Mouse (Mus musculus) cortical plate, adult 2 months (tissue): Measurements from ENCODE around the gene Nlgn2. TPM values are rescaled to one million over a fixed set of nuclear protein-coding genes. Genes with fewer than 3 reads are reported as not detected.

ENCODE experiments used
- H3K27ac ChIP-seq: fragments of 200-500 bp; 2 replicates; pipeline ENCODE4 v1.5.1; 2012; ENCODE audit warnings: low read length, control low read depth, inconsistent platforms; ENCODE audit not compliant: insufficient read depth
- H3K4me1 ChIP-seq: fragments of 200-500 bp; 2 replicates; pipeline ENCODE4 v1.6.1; 2011; ENCODE audit warnings: low read length; ENCODE audit not compliant: control insufficient read depth, insufficient read depth
- H3K4me3 ChIP-seq: fragments of 200-500 bp; 2 replicates; pipeline ENCODE4 v1.5.1; 2011; ENCODE audit warnings: mild to moderate bottlenecking, low read length, control low read depth; ENCODE audit not compliant: insufficient read depth
- CTCF ChIP-seq: fragments of 200-500 bp; IDR thresholded peaks from 2 replicates; pipeline ENCODE4 v1.5.1; 2011; ENCODE audit warnings: mild to moderate bottlenecking, control low read depth, low read length; ENCODE audit not compliant: insufficient read depth; ENCODE audit errors: extremely low read depth
- POLR2A ChIP-seq: fragments of 200-500 bp; IDR thresholded peaks from 2 replicates; pipeline ENCODE4 v1.6.1; 2011; ENCODE audit warnings: mild to moderate bottlenecking, low read length, control low read depth; ENCODE audit not compliant: insufficient read depth; ENCODE audit errors: extremely low read depth
- polyA plus RNA-seq: library from polyadenylated mRNA; depleted of rRNA; stranded (reverse); fragments of >200 nt; gene quantifications from 2 replicates; pipeline ENCODE4 v1.2.3, GENCODE M21; 2012

The Nlgn2 gene
- polyA plus RNA-seq, 1 experiment, result 112 TPM

DNA sequence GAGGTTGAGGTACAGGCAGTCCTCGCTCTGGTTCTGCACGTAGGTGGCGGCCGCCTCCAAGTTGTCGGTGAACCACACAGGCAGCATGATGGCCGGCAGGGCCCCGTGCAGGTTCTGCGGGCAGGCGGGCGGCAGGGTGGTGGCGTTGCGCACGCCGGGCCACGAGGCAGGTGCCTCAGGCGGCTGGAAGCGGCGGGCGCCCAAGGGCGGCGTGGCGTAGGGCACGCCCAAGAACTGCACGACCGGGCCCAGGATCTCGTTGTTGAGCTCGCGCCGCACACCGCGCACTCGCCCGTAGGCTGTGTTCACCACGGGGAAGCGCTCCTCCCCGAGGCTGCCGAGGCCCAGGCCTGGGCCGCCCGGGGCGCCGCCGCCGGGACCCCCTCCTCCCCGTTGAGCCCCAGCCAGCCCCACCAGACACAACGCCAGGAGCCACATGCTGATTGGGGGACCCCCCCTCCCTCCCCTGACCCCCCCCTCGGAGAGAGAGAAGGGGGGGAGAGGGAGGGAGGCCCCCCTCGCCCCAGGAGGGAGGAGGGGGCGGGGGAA lies 3.5 kb downstream of the Nlgn2 start:
- Histone ChIP-seq H3K4me1 (peaks cover 6% of the 10 kb centered on the region), H3K4me3 (peak overlapping the region; percentile 35; the same call in 1 of the 2 replicates), H3K27ac (no peak overlapping the region)
- no peak for TF ChIP-seq CTCF
- TF ChIP-seq POLR2A, result no peak

DNA sequence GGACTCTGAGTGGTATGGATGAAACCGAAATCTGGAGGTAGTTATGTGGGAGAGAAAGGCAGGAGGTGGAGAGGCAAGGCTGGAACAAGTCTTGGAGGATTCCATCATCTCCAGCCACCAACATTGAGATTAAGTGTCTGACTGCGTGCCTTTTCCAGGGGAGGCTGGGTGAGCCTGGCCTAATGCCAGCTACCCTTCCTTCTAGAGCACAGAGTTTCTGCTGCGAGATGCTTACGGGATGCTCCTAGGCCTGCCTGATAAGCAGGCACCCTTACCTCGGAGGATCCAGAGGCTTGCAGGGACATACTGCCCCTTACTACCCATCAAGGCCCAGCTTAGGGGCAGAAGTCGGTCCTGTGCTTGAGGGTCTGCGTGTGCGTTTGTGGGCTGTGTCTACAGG lies 4.0 kb downstream of the Nlgn2 start:
- Histone ChIP-seq H3K27ac (no peak overlapping the region), H3K4me3 (peak overlapping the region; percentile 35; the same call in 1 of the 2 replicates), H3K4me1 (peaks cover 6% of the 10 kb centered on the region)
- TF ChIP-seq POLR2A, result no peak
- no peak for TF ChIP-seq CTCF

DNA sequence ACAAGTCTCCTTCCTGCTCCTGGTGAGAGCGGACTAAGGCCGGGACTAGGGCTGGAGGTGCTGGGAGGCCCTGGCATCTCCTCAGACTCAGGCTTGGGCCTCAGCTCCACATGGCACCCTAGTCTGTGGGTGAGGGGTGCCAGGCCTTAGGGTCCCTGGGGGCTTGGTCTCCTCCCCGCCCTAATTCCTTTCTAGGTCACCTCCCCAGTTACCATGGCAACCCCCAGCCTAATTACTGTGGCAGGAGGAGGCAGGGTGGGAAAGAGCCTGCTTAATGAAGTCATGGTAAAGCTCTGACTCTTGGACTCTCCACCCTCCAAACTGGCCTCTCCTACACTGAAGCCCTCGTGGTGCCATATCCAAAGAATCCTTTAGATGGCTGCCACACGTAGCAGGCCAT lies 8.8 kb downstream of the Nlgn2 start:
- H3K4me1 ChIP-seq, result peaks cover 6% of the 10 kb centered on the region
- H3K4me3 ChIP-seq, result no peak overlapping the region
- no peak for TF ChIP-seq CTCF
- TF ChIP-seq POLR2A, result no peak
- no peak overlapping the region for H3K27ac ChIP-seq

DNA sequence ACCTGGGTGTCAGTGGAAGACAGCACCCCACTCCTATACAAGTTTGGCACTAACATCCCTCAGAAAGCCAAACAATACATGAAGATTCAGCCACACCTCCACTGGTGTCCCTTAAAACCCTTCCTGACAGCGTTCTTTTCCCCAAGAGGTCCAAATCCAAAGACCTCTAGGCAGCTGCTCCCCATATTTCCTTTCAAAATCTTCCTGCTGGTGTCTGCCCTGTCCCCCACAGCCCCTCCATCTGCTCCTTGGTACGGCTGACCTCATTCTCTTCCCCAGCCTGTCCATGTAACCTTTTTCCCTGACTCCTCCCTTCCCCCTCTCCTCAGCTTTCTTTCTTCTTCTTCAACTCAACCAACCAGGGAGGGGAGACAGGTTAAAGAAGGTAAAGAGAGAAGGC lies 14.1 kb downstream of the Nlgn2 start:
- H3K4me3 ChIP-seq, result no peak overlapping the region
- no peak overlapping the region for H3K27ac ChIP-seq
- no peaks in the 10 kb centered on the region for H3K4me1 ChIP-seq
- TF ChIP-seq CTCF, result no peak
- no peak for TF ChIP-seq POLR2A

DNA sequence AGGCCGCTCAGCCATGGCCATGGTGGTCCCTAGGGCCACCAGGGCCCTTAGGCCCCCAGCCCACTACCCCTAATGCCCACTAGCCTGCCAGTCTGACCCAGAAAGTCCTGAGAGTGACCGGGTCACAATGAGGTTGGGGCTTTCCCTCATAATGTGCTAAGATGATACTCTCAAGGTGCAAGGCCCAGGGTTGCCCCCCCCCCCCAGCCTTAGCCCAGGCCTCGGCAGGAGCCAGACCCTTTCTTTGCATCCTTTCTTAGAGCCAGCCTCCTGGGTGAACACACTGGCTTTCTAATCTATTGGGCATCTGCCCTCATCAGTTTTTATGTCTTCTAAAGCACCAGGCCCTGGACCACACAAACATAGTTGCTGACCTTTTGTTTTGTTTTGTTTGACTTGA lies 15.5 kb downstream of the Nlgn2 start, which contains the start of gene Spem1:
TSS of gene Spem1 (minus strand) at position 101 of the 400 bp plus-strand sequence.
- no peaks in the 10 kb centered on the region for H3K4me1 ChIP-seq
- no peak within 1 kb of the TSS for H3K4me3 ChIP-seq
- TF ChIP-seq CTCF (no peak), POLR2A (no peak)
- no peak within 1 kb of the TSS for H3K27ac ChIP-seq

DNA sequence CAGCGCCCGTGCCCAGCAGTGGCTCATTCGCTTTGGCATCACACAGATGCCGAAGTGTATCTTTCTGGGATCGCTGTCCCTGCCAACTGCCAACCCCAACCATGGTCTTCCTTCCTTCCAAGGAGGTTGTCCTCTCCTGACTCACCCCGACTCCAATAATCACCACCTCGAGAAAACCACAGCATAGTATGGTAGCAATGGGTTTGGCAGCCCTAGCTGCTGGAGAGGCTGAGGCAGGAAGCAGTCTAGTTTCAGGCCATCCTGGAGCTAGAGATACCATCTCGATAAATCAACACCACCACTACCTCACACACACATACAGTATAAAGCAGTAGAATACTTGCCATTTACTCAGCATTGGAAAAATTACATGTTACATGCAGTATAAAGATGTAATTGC lies 18.7 kb downstream of the Nlgn2 start:
- TF ChIP-seq POLR2A, result no peak
- TF ChIP-seq CTCF, result no peak
- H3K4me3 ChIP-seq, result no peak overlapping the region

DNA sequence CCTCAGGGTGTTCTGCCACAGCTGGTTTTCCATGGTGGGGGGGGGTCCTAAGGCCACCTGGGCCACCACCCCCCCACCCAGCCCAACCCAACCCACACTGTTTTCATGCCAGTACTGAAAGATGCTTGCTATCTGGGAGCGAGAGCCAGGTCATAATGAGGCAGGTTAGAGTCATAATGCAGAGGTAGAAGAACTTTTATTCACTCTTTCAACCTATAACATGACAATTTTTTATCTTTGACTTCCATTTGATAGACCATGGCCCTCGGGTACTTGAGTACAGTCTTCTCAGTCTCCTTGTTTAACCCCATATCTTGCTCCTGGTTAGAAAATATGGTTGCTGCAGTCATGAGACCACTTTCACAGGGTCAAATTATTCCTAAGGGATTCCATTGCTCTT lies 19.2 kb downstream of the Nlgn2 start, which contains the start of gene Spem2:
TSS of gene Spem2 (minus strand) at position 101 of the 400 bp plus-strand sequence.
- no peak within 1 kb of the TSS for H3K4me3 ChIP-seq
- TF ChIP-seq CTCF (no peak), POLR2A (no peak)
- H3K4me1 ChIP-seq, result no peaks in the 10 kb centered on the region
- no peak within 1 kb of the TSS for H3K27ac ChIP-seq

More for the DNA sequence above, 18.7 kb downstream of the Nlgn2 start:
- Histone ChIP-seq H3K27ac (no peak overlapping the region), H3K4me1 (no peaks in the 10 kb centered on the region)

DNA sequence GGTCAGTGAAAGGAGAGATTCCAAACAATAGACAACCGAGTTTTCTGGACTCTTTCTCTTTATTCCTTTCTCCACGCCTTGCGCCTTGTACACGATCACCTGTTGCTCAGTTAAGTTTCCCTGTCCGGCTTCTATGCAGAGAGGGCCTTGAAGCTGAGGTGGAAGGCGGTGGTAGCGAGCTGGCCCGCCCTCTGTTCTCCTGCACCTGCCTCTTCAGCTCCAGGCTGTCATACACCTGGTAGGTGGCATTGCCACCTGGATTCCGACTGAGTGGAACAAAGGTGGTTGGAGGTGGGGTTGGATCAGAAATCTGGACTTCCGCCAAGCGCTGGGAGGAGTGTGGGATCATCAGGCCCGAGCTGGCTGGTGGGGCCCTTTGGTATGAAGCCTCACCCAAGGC lies 21.1 kb downstream of the Nlgn2 start:
- no peak for TF ChIP-seq POLR2A
- no peak for TF ChIP-seq CTCF
- Histone ChIP-seq H3K4me1 (no peaks in the 10 kb centered on the region), H3K27ac (no peak overlapping the region), H3K4me3 (no peak overlapping the region)

DNA sequence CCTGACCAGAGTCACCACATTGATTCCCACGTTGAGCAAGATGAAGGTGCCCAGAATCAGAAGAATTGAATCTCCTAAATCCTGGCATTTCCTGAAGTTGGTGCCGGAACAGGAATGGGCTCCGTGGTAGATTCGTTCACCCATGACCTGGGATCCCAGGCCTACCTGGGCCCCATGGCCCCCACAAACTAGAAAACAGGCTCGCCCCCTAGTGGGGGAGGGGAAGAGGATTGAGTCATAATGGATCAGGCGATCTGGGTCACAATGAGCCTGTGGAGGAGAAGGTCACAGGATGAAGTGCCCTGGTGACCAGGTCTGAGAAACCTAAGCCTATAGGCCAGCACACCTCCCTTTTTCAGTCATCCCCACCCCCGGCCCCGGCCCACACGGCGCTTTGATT lies 22.4 kb downstream of the Nlgn2 start, which contains the start of gene Gm39566:
TSS of gene Gm39566 (minus strand) at position 144 of the 400 bp plus-strand sequence.
- Histone ChIP-seq H3K4me3 (no peak within 1 kb of the TSS), H3K4me1 (no peaks in the 10 kb centered on the region), H3K27ac (no peak within 1 kb of the TSS)
- TF ChIP-seq POLR2A (no peak), CTCF (no peak)

DNA sequence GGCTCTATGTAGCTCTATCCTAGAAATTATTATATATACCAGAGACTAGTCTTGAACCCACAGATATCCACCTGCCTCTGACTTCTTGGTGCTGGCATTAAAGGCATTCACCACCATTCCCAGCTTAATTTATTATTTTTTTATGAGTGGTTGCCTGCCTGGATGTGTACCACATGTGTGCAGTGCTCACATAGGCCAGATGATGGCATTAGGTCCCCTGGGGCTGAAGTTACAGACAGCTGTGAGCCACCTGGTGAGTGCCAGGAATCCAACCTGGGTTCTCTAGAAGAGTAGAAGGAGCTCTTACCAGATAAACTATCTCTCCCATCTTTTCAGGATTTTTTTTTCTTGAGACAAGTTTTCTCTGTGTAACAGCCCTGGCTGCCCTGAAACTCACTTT lies 27.3 kb downstream of the Nlgn2 start:
- no peak for TF ChIP-seq CTCF
- Histone ChIP-seq H3K27ac (no peak overlapping the region), H3K4me1 (no peaks in the 10 kb centered on the region), H3K4me3 (no peak overlapping the region)
